ENCODE assay signal across 8 mouse cellular contexts in the genomic region with DNA sequence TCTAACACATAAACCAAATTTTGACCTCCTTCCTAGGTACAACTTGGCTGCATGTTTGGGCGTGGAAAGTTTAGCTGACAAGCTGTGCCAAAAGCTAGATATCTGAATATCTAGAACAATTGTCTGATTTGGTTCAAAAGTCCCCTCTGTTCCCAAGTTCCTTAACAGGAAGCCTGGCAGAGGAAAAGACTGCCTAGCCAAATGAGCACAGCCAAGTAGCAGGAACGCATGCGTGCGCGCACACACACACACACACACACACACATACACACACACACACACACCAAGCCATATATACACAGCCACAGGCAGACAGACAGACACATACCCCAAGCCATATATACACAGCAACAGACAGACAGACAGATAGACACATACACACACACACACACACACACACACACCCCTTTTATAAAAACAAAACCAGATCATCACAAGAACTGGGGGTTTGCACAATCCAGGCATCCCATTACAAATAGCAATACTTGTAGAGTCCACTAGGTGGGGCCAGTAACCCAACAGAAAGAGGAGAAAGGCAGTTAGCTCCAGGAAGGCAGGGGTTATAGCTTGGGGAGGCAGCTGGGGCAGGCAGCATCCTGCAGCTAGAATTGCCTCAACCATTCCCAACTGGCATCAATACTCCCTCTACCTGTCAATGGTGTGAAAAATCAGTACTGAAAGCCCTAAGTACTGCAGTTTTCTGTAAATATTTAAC.
DNase-seq lines count a peak whose midpoint lies in the region; ATAC-seq lines count a peak whose summit lies in the region.

No protein-coding gene starts in this region.

- no peak overlapping the region for H3K4me3 ChIP-seq in heart, embryonic 10.5 days

- no peak overlapping the region for H3K27ac ChIP-seq in heart, embryonic 10.5 days

- peaks cover 46% of the 10 kb centered on the region for H3K4me1 ChIP-seq in heart, embryonic 10.5 days

- no peaks in the 10 kb centered on the region for H3K9me3 ChIP-seq in heart, embryonic 10.5 days

- peak; percentile 81 to 82 for DNase-seq in heart, adult 18-20 months
- DNase-seq in heart, embryonic 10.5 days (ENCODE audit: low spot score): no peak
- peak; percentile 60 for DNase-seq in brain, embryonic 18.5 days (ENCODE audit: low read depth, low spot score)
- DNase-seq in gastrocnemius, postnatal 10 days: peak; percentile 37
- DNase-seq in kidney, postnatal 14 days: peak; percentile 78
- DNase-seq in mesoderm, embryonic 11.5 days (ENCODE audit: low read depth, low spot score): peak; percentile 80
- DNase-seq in testis, postnatal 10 days (ENCODE audit: low spot score): peak; percentile 57

- no peaks in the 10 kb centered on the region for H3K27me3 ChIP-seq in heart, embryonic 10.5 days (ENCODE audit: insufficient read depth, poor library complexity, severe bottlenecking)

- H3K36me3 ChIP-seq in heart, embryonic 10.5 days: 0 out of 2 replicates have a peak, but pooled peaks cover 3% of the 10 kb centered on the region

- peak; percentile 61 for ATAC-seq in CD4-positive, CD25-positive, alpha-beta regulatory T cell, adult 4 months

- WGBS in heart, embryonic 10.5 days: 81% methylated on average over 5 of the region's 5 CpGs
